Mouse (Mus musculus): Measurements from ENCODE around the gene Olfr1039.
"Not testable (repeated sequence)": the region's sequence is repeated elsewhere in the genome, so short reads cannot be mapped to it uniquely, and the experiment has no call there.

Olfr1039 gene

GRCm38 (mm10) chr2:86135828-86136227, at the start of gene Olfr1039:
Olfr1039 (minus strand) TSS chr2:86135928.
- DNase-seq, result no peak

GRCm38 (mm10) chr2:86179950-86180349, 44.2 kb upstream of the Olfr1039 start:
- DNase-seq, result no peak

GRCm38 (mm10) chr2:86177720-86178119, 42.0 kb upstream of the Olfr1039 start, which contains the start of gene Olfr1044:
Olfr1044 (minus strand) TSS chr2:86177820.
- DNase-seq, result no peak

GRCm38 (mm10) chr2:86175422-86175821, 39.7 kb upstream of the Olfr1039 start:
- DNase-seq, result not testable (repeated sequence)

GRCm38 (mm10) chr2:86167422-86167821, 31.7 kb upstream of the Olfr1039 start, which contains the start of gene Olfr1043:
Olfr1043 (minus strand) TSS chr2:86167522.
- no peak for DNase-seq

GRCm38 (mm10) chr2:86161738-86162137, 26.0 kb upstream of the Olfr1039 start, which contains the start of gene Olfr1042:
Olfr1042 (minus strand) TSS chr2:86161838.
- no peak for DNase-seq

GRCm38 (mm10) chr2:86146632-86147031, 10.9 kb upstream of the Olfr1039 start, which contains the start of gene Olfr1040:
Olfr1040 (minus strand) TSS chr2:86146732.
- DNase-seq, result no peak

- no peak for DNase-seq
These were observed 48.4 kb downstream of the Olfr1039 start, which contains the start of gene Olfr1037 for GRCm38 (mm10) chr2:86087285-86087684. Olfr1037 (minus strand) TSS chr2:86087385.

GRCm38 (mm10) chr2:86080478-86080877, 55.2 kb downstream of the Olfr1039 start:
- DNase-seq, result not testable (repeated sequence)

All from right cerebral cortex, postnatal 14 days (tissue).